Mouse (Mus musculus) lung, adult 2 months (tissue): ENCODE results near the gene Zscan18. TPM values are rescaled to one million over a fixed set of nuclear protein-coding genes. Genes with fewer than 3 reads are reported as not detected.

Source experiments
- DNase-seq: peaks from one replicate; pipeline ENCODE4 v3.0.0; 2022
- H3K4me1 ChIP-seq: fragments of 200-500 bp; 2 replicates; pipeline ENCODE4 v1.6.1; 2011; ENCODE audit warnings: low read length; ENCODE audit not compliant: control insufficient read depth, insufficient read depth
- H3K4me3 ChIP-seq: fragments of 200-500 bp; replicated peaks from 2 replicates; pipeline ENCODE3; 2011; ENCODE audit warnings: low read depth, mild to moderate bottlenecking, control low read depth, low read length; ENCODE audit errors: extremely low read depth
- CTCF ChIP-seq: fragments of 200-500 bp; IDR thresholded peaks from 2 replicates; pipeline ENCODE4 v1.5.1; 2011; ENCODE audit warnings: mild to moderate bottlenecking, low read length, control low read depth; ENCODE audit not compliant: insufficient read depth
- POLR2A ChIP-seq: fragments of 200-500 bp; IDR thresholded peaks from 2 replicates; pipeline ENCODE4 v1.6.1; 2011; ENCODE audit warnings: low read depth, mild to moderate bottlenecking, control low read depth, low read length, borderline replicate concordance; ENCODE audit errors: extremely low read depth
- WGBS: fragments of 180-500 bp; shearing (Covaris S2); methylation state at CpG from one replicate; pipeline ENCODE4 v1.1.7; 2018; 5-methylcytosine and 5-hydroxymethylcytosine counted together
- polyA plus RNA-seq: library from polyadenylated mRNA; depleted of rRNA; stranded (reverse); fragments of >200 nt; gene quantifications from 2 replicates; pipeline ENCODE4 v1.2.3, GENCODE M21; 2012; rRNA removed

The Zscan18 gene
- polyA plus RNA-seq, 1 experiment = 3.1 TPM

DNA sequence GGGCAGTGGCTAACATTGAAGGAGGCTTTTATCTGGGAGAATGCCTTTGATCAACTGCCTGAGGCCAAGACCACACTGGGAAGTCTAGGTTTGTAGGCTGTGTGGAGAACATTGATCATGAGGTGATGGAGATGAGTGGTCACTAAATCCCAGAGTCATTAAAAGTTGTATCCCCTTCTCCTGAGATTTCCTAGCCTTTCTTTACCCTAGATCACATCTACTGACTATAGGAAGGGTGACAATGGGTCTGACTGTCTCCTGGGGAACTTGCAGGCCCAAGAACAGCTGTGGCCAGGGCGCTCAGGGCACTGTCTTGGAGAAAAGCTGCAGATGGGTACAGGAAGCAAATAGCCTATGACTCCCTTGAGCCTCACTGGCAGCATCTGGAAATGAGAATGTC, 68.5 kb downstream of the Zscan18 start, which contains the start of gene Vmn2r56:
Gene Vmn2r56, minus strand, starts transcription at position 101 of the 400 bp plus-strand sequence.
- DNase-seq = no peak
- TF ChIP-seq POLR2A (no peak), CTCF (no peak)
- WGBS = 39% methylated on average over 1 of the region's 1 CpGs
- no peak within 1 kb of the TSS for H3K4me3 ChIP-seq
- H3K4me1 ChIP-seq = no peaks in the 10 kb centered on the region

Other genes starting within 250 kb of the Zscan18 start
- gene Vmn2r53, start 194.8 kb downstream of the Zscan18 start, polyA plus RNA-seq = not detected in 2 replicates
- not detected in 2 replicates for gene Vmn2r54, start 163.3 kb downstream of the Zscan18 start, polyA plus RNA-seq
- not detected in 2 replicates for gene Vmn2r55, start 118.6 kb downstream of the Zscan18 start, polyA plus RNA-seq
- gene Vmn2r56, start 68.6 kb downstream of the Zscan18 start, polyA plus RNA-seq = not detected in 2 replicates
- 0.91 and 2.1 TPM in 2 replicates for gene Zfp329, start 15.2 kb upstream of the Zscan18 start, polyA plus RNA-seq
- gene Zfp110, start 31.1 kb upstream of the Zscan18 start, polyA plus RNA-seq = 8.9 and 12.1 TPM in 2 replicates
- 0.74 and 1.2 TPM in 2 replicates for gene Zfp128, start 77.5 kb upstream of the Zscan18 start, polyA plus RNA-seq
- 8.4 and 8.5 TPM in 2 replicates for gene Zscan22, start 94.2 kb upstream of the Zscan18 start, polyA plus RNA-seq
- 1,316 and 1,420 TPM in 2 replicates for gene Rps5, start 118.7 kb upstream of the Zscan18 start, polyA plus RNA-seq
- 2.3 and 7.0 TPM in 2 replicates for gene Rnf225, start 123.8 kb upstream of the Zscan18 start, polyA plus RNA-seq
- 6.1 and 6.8 TPM in 2 replicates for gene Zfp324, start 162.2 kb upstream of the Zscan18 start, polyA plus RNA-seq
- 5.3 and 7.4 TPM in 2 replicates for gene Zfp446, start 174.2 kb upstream of the Zscan18 start, polyA plus RNA-seq
- gene Slc27a5, start 194.6 kb upstream of the Zscan18 start, polyA plus RNA-seq = 0.20 and 0.75 TPM in 2 replicates
- gene Trim28, start 195.5 kb upstream of the Zscan18 start, polyA plus RNA-seq = 170 and 214 TPM in 2 replicates
- 23.5 and 30.7 TPM in 2 replicates for gene Zbtb45, start 206.4 kb upstream of the Zscan18 start, polyA plus RNA-seq
- 68.5 and 93.5 TPM in 2 replicates for gene Chmp2a, start 231.2 kb upstream of the Zscan18 start, polyA plus RNA-seq
- gene Ube2m, start 234.6 kb upstream of the Zscan18 start, polyA plus RNA-seq = 82.5 and 143 TPM in 2 replicates